Mouse (Mus musculus) hindbrain, embryonic 12.5 days (tissue): Measurements from ENCODE around the gene Adgrl3. TPM values are rescaled to one million over a fixed set of nuclear protein-coding genes. Genes with fewer than 3 reads are reported as not detected.

Experiments used
- ATAC-seq: fragments of 200-750 bp; cut with Nextera tagmentation; 2 replicates; pipeline ENCODE4 v1.8.0; 2017; ENCODE audit warnings: moderate TSS enrichment; ENCODE audit not compliant: low FRiP score
- H3K27ac ChIP-seq: fragments of 300-500 bp; sonication (generic); 2 replicates; pipeline ENCODE4 v1.5.1; 2016; ENCODE audit warnings: mild to moderate bottlenecking
- H3K27me3 ChIP-seq: fragments of 300-500 bp; sonication (generic); 2 replicates; pipeline ENCODE4 v1.6.1; 2016; ENCODE audit warnings: mild to moderate bottlenecking
- H3K36me3 ChIP-seq: fragments of 300-500 bp; sonication (generic); 2 replicates; pipeline ENCODE4 v1.6.1; 2016; ENCODE audit warnings: mild to moderate bottlenecking
- H3K4me1 ChIP-seq: fragments of 300-500 bp; sonication (generic); 2 replicates; pipeline ENCODE4 v1.6.1; 2016
- H3K4me2 ChIP-seq: fragments of 300-500 bp; sonication (generic); replicated peaks from 2 replicates; pipeline ENCODE4 v1.6.1; 2016; ENCODE audit warnings: mild to moderate bottlenecking
- H3K4me3 ChIP-seq: fragments of 300-500 bp; sonication (generic); 2 replicates; pipeline ENCODE4 v1.5.1; 2016; ENCODE audit warnings: mild to moderate bottlenecking
- H3K9ac ChIP-seq: fragments of 300-500 bp; sonication (generic); 2 replicates; pipeline ENCODE4 v1.6.1; 2016; ENCODE audit warnings: mild to moderate bottlenecking, moderate library complexity
- H3K9me3 ChIP-seq: fragments of 300-500 bp; sonication (generic); replicated peaks from 2 replicates; pipeline ENCODE4 v1.6.1; 2016; ENCODE audit warnings: mild to moderate bottlenecking
- WGBS: fragments of 180-500 bp; shearing (Covaris S2); methylation state at CpG from one replicate; pipeline ENCODE4 v1.1.7; 2016; 5-methylcytosine and 5-hydroxymethylcytosine counted together
- polyA plus RNA-seq: library from polyadenylated mRNA; unstranded; fragments of >200 nt; fragmentation: Nextera tagmentation; extraction: Ambion mirVana; gene quantifications from 2 replicates; pipeline ENCODE4 v1.2.1, GENCODE M21; 2016

Adgrl3 gene
- polyA plus RNA-seq, 1 experiment from 2014 or later, result 54.9 TPM

- Histone ChIP-seq H3K36me3 (no peaks in the 10 kb centered on the region), H3K9me3 (no peaks in the 10 kb centered on the region), H3K4me2 (no peak overlapping the region), H3K27me3 (no peaks in the 10 kb centered on the region), H3K4me3 (no peak overlapping the region), H3K9ac (no peak overlapping the region), H3K27ac (no peak overlapping the region), H3K4me1 (no peaks in the 10 kb centered on the region)
- WGBS, result 70% methylated on average over 6 of the region's 6 CpGs
- ATAC-seq, result no peak
These were observed 255.6 kb downstream of the Adgrl3 start for GRCm38 (mm10) chr5:81275346-81276047.

GRCm38 (mm10) chr5:81279246-81279645 is 259.3 kb downstream of the Adgrl3 start:
- H3K4me3 ChIP-seq, result no peak overlapping the region

GRCm38 (mm10) chr5:81285643-81286042 is 265.7 kb downstream of the Adgrl3 start:
- H3K9me3 ChIP-seq, result no peaks in the 10 kb centered on the region
- no peak overlapping the region for H3K4me3 ChIP-seq
- no peaks in the 10 kb centered on the region for H3K36me3 ChIP-seq
- no peak overlapping the region for H3K9ac ChIP-seq
- H3K27me3 ChIP-seq, result no peaks in the 10 kb centered on the region
- peak; percentile 64; the same call in 1 of the 2 replicates for ATAC-seq
- H3K4me2 ChIP-seq, result no peak overlapping the region
- H3K27ac ChIP-seq, result no peak overlapping the region
- H3K4me1 ChIP-seq, result no peaks in the 10 kb centered on the region
- 43% methylated on average over 1 of the region's 1 CpGs for WGBS

More at GRCm38 (mm10) chr5:81279246-81279645, 259.3 kb downstream of the Adgrl3 start:
- H3K27me3 ChIP-seq, result no peaks in the 10 kb centered on the region
- no peak overlapping the region for H3K9ac ChIP-seq
- no peaks in the 10 kb centered on the region for H3K4me1 ChIP-seq
- no peaks in the 10 kb centered on the region for H3K36me3 ChIP-seq
- 82% methylated on average over 2 of the region's 2 CpGs for WGBS
- H3K27ac ChIP-seq, result no peak overlapping the region
- H3K9me3 ChIP-seq, result no peaks in the 10 kb centered on the region
- ATAC-seq, result no peak
- no peak overlapping the region for H3K4me2 ChIP-seq

GRCm38 (mm10) chr5:81301874-81302273 is 281.9 kb downstream of the Adgrl3 start:
- Histone ChIP-seq H3K4me3 (no peak overlapping the region), H3K27me3 (no peaks in the 10 kb centered on the region), H3K27ac (no peak overlapping the region), H3K9ac (no peak overlapping the region), H3K4me2 (no peak overlapping the region), H3K36me3 (no peaks in the 10 kb centered on the region), H3K9me3 (no peaks in the 10 kb centered on the region), H3K4me1 (no peaks in the 10 kb centered on the region)
- ATAC-seq, result no peak

- WGBS, result 95% methylated on average over 3 of the region's 3 CpGs
- no peaks in the 10 kb centered on the region for H3K4me1 ChIP-seq
These were observed 297.6 kb downstream of the Adgrl3 start for GRCm38 (mm10) chr5:81317406-81318112.

GRCm38 (mm10) chr5:81321276-81321934 is 301.5 kb downstream of the Adgrl3 start:
- no peak overlapping the region for H3K4me2 ChIP-seq
- H3K27me3 ChIP-seq, result no peaks in the 10 kb centered on the region
- no peak overlapping the region for H3K9ac ChIP-seq
- no peak overlapping the region for H3K4me3 ChIP-seq
- H3K27ac ChIP-seq, result no peak overlapping the region
- H3K4me1 ChIP-seq, result no peaks in the 10 kb centered on the region
- no peak for ATAC-seq
- 86% methylated on average over 2 of the region's 2 CpGs for whole genome bisulfite sequencing
- H3K36me3 ChIP-seq, result no peaks in the 10 kb centered on the region
- H3K9me3 ChIP-seq, result no peaks in the 10 kb centered on the region

More at GRCm38 (mm10) chr5:81317406-81318112, 297.6 kb downstream of the Adgrl3 start:
- no peaks in the 10 kb centered on the region for H3K9me3 ChIP-seq
- no peak overlapping the region for H3K27ac ChIP-seq
- H3K9ac ChIP-seq, result no peak overlapping the region
- H3K4me3 ChIP-seq, result no peak overlapping the region
- H3K36me3 ChIP-seq, result no peaks in the 10 kb centered on the region
- no peak overlapping the region for H3K4me2 ChIP-seq
- H3K27me3 ChIP-seq, result no peaks in the 10 kb centered on the region
- no peak for ATAC-seq

- H3K36me3 ChIP-seq, result no peaks in the 10 kb centered on the region
- no peak overlapping the region for H3K9ac ChIP-seq
- 85% methylated on average over 4 of the region's 4 CpGs for WGBS
- H3K4me3 ChIP-seq, result no peak overlapping the region
- H3K27ac ChIP-seq, result no peak overlapping the region
- no peaks in the 10 kb centered on the region for H3K9me3 ChIP-seq
- no peaks in the 10 kb centered on the region for H3K4me1 ChIP-seq
- no peak for ATAC-seq
- no peak overlapping the region for H3K4me2 ChIP-seq
- no peaks in the 10 kb centered on the region for H3K27me3 ChIP-seq
These were observed 302.1 kb downstream of the Adgrl3 start for GRCm38 (mm10) chr5:81322064-81322463.

- Histone ChIP-seq H3K9me3 (no peaks in the 10 kb centered on the region), H3K27me3 (no peaks in the 10 kb centered on the region), H3K9ac (no peak overlapping the region), H3K36me3 (no peaks in the 10 kb centered on the region), H3K4me3 (no peak overlapping the region), H3K4me2 (no peak overlapping the region), H3K27ac (no peak overlapping the region), H3K4me1 (peaks cover 4% of the 10 kb centered on the region; the same call in 1 of the 2 replicates)
- ATAC-seq, result no peak
- WGBS, result 82% methylated on average over 4 of the region's 4 CpGs
These were observed 307.0 kb downstream of the Adgrl3 start for GRCm38 (mm10) chr5:81326916-81327315.

GRCm38 (mm10) chr5:81327392-81327791 is 307.5 kb downstream of the Adgrl3 start:
- Histone ChIP-seq H3K4me3 (no peak overlapping the region), H3K36me3 (no peaks in the 10 kb centered on the region), H3K4me1 (peaks cover 4% of the 10 kb centered on the region; the same call in 1 of the 2 replicates), H3K9ac (no peak overlapping the region), H3K27me3 (no peaks in the 10 kb centered on the region), H3K9me3 (no peaks in the 10 kb centered on the region), H3K27ac (no peak overlapping the region), H3K4me2 (no peak overlapping the region)
- ATAC-seq, result no peak
- 89% methylated on average over 1 of the region's 1 CpGs for WGBS

- no peaks in the 10 kb centered on the region for H3K9me3 ChIP-seq
- no peaks in the 10 kb centered on the region for H3K36me3 ChIP-seq
- H3K9ac ChIP-seq, result no peak overlapping the region
- H3K27me3 ChIP-seq, result no peaks in the 10 kb centered on the region
- peaks cover 4% of the 10 kb centered on the region; the same call in 1 of the 2 replicates for H3K4me1 ChIP-seq
- 22% methylated on average over 18 of the region's 18 CpGs for WGBS
- H3K4me3 ChIP-seq, result no peak overlapping the region
- H3K27ac ChIP-seq, result no peak overlapping the region
- H3K4me2 ChIP-seq, result peak overlapping the region; percentile 34; the same call in 1 of the 2 replicates
- peak; percentile 60 for ATAC-seq
These were observed 309.6 kb downstream of the Adgrl3 start for GRCm38 (mm10) chr5:81329571-81329971.

GRCm38 (mm10) chr5:81344330-81344729 is 324.4 kb downstream of the Adgrl3 start:
- Histone ChIP-seq H3K4me2 (no peak overlapping the region), H3K27ac (no peak overlapping the region), H3K9me3 (no peaks in the 10 kb centered on the region), H3K9ac (no peak overlapping the region), H3K4me3 (no peak overlapping the region), H3K4me1 (peaks cover 12% of the 10 kb centered on the region; the same call in 1 of the 2 replicates), H3K27me3 (no peaks in the 10 kb centered on the region), H3K36me3 (no peaks in the 10 kb centered on the region)
- WGBS, result 8% methylated on average over 1 of the region's 1 CpGs
- peak; percentile 71 for ATAC-seq

GRCm38 (mm10) chr5:81345096-81345435 is 325.1 kb downstream of the Adgrl3 start:
- no peak overlapping the region for H3K4me3 ChIP-seq
- H3K4me2 ChIP-seq, result no peak overlapping the region
- H3K36me3 ChIP-seq, result no peaks in the 10 kb centered on the region
- no peak overlapping the region for H3K9ac ChIP-seq
- no peak overlapping the region for H3K27ac ChIP-seq
- H3K9me3 ChIP-seq, result no peaks in the 10 kb centered on the region
- no peaks in the 10 kb centered on the region for H3K27me3 ChIP-seq
- no peak for ATAC-seq
- peaks cover 12% of the 10 kb centered on the region; the same call in 1 of the 2 replicates for H3K4me1 ChIP-seq
- WGBS, result 53% methylated on average over 3 of the region's 3 CpGs
